In genomic region chr14:14346813-14347100, GRCm38 (mm10) we compare ENCODE assay signal across 8 mouse cellular contexts. TPM values are rescaled to one million over a fixed set of nuclear protein-coding genes. Genes with fewer than 3 reads are reported as not detected.
DNase-seq lines count a peak whose midpoint lies in the region; ATAC-seq and TF ChIP-seq lines count a peak whose summit lies in the region.
"Had no signal": no experiment of that assay in that cellular context is flagged by ENCODE, and none has a peak within 500 bp of the region (broad histone marks: within the 10 kb centered on the region; RNA-seq: fewer than 3 reads in every experiment).

No protein-coding gene starts in this region.

- no peak for TF ChIP-seq CTCF in olfactory bulb, adult 2 months (IDR thresholded peaks at IDR 0.05; ENCODE audit: insufficient read depth, low read depth, low read length)

- peaks cover 29% of the 10 kb centered on the region for H3K9me3 ChIP-seq in neural tube, embryonic 11.5 days (ENCODE audit: control insufficient read depth, low read length)
- H3K9me3 ChIP-seq in forebrain, embryonic 13.5 days (replicated peaks): peaks cover 51% of the 10 kb centered on the region
- peaks cover 43% of the 10 kb centered on the region for H3K9me3 ChIP-seq in limb, embryonic 10.5 days (replicated peaks)

- peak overlapping the region; percentile 55; the same call in 1 of the 2 replicates for H3K9ac ChIP-seq in neural tube, embryonic 11.5 days (ENCODE audit: low read length)
- H3K9ac ChIP-seq in forebrain, embryonic 13.5 days: peak overlapping the region; percentile 61; the same call in 1 of the 2 replicates

- no peaks in the 10 kb centered on the region for H3K27me3 ChIP-seq in neural tube, embryonic 11.5 days (ENCODE audit: control insufficient read depth, insufficient read depth, low read length)
- H3K27me3 ChIP-seq in forebrain, embryonic 13.5 days: no peaks in the 10 kb centered on the region
- H3K27me3 ChIP-seq in limb, embryonic 10.5 days (ENCODE audit: low read depth, poor library complexity, severe bottlenecking): no peaks in the 10 kb centered on the region

- H3K4me3 ChIP-seq in neural tube, embryonic 11.5 days (ENCODE audit: low read depth, low read length): peak overlapping the region; percentile 50
- peak overlapping the region; percentile 55 for H3K4me3 ChIP-seq in forebrain, embryonic 13.5 days
- H3K4me3 ChIP-seq in limb, embryonic 10.5 days: peak overlapping the region; percentile 70
- H3K4me3 ChIP-seq in olfactory bulb, adult 2 months (ENCODE audit: insufficient read depth, low read depth, low read length): peak overlapping the region; percentile 79

- no peak for DNase-seq in neural tube, embryonic 11.5 days (ENCODE audit: low spot score)
- DNase-seq in neural tube, embryonic 10.5 days (ENCODE audit: extremely low spot score, low spot score): no peak
- no peak for DNase-seq in limb, embryonic 10.5 days (ENCODE audit: low spot score)
- DNase-seq in left cerebral cortex, postnatal 36 days (ENCODE audit: low spot score in 2 of 2): no peak

- H3K27ac ChIP-seq in neural tube, embryonic 11.5 days (ENCODE audit: low read depth, low read length): no peak overlapping the region
- no peak overlapping the region for H3K27ac ChIP-seq in forebrain, embryonic 13.5 days
- H3K27ac ChIP-seq in limb, embryonic 10.5 days: peak overlapping the region; percentile 89
- H3K27ac ChIP-seq in olfactory bulb, adult 2 months (ENCODE audit: insufficient read depth, low read depth, low read length): no peak overlapping the region

- H3K4me2 ChIP-seq in neural tube, embryonic 11.5 days (ENCODE audit: low read depth): peak overlapping the region; percentile 70
- peak overlapping the region; percentile 66 for H3K4me2 ChIP-seq in forebrain, embryonic 13.5 days

- ATAC-seq in neural tube, embryonic 11.5 days (ENCODE audit: insufficient read depth, low FRiP score, low TSS enrichment): peak; percentile 1
- peak; percentile 3; the same call in 1 of the 2 replicates for ATAC-seq in forebrain, embryonic 13.5 days
- ATAC-seq in monocyte, adult 5-6 weeks (replicated peaks; ENCODE audit: insufficient number of reproducible peaks, low FRiP score, low TSS enrichment, poor library complexity, severe bottlenecking): no peak

- intact Hi-C loops in left cerebral cortex, postnatal 36 days (cut with DNase I): no loop called here

- 38% methylated on average over 12 of the region's 16 CpGs for WGBS in neural tube, embryonic 11.5 days
- WGBS in forebrain, embryonic 13.5 days: 23% methylated on average over 11 of the region's 16 CpGs
- 28% methylated on average over 16 of the region's 16 CpGs for WGBS in limb, embryonic 10.5 days
- WGBS in olfactory bulb, adult 2 months: 38% methylated on average over 16 of the region's 16 CpGs

- no peaks in the 10 kb centered on the region for H3K36me3 ChIP-seq in neural tube, embryonic 11.5 days (ENCODE audit: control insufficient read depth, insufficient read depth, low read length)
- peaks cover 15% of the 10 kb centered on the region; the same call in 1 of the 2 replicates for H3K36me3 ChIP-seq in forebrain, embryonic 13.5 days (ENCODE audit: poor library complexity, severe bottlenecking)
- H3K36me3 ChIP-seq in limb, embryonic 10.5 days: peaks cover 38% of the 10 kb centered on the region

- TF ChIP-seq POLR2A in olfactory bulb, adult 2 months (IDR thresholded peaks at IDR 0.05; ENCODE audit: insufficient read depth, low read depth, low read length): no peak

- no peaks in the 10 kb centered on the region for H3K4me1 ChIP-seq in neural tube, embryonic 11.5 days (ENCODE audit: control insufficient read depth, insufficient read depth, low read length)
- H3K4me1 ChIP-seq in forebrain, embryonic 13.5 days: no peaks in the 10 kb centered on the region
- H3K4me1 ChIP-seq in limb, embryonic 10.5 days: peaks cover 4% of the 10 kb centered on the region; the same call in 1 of the 2 replicates
- 0 out of 2 replicates have a peak, but pooled peaks cover 4% of the 10 kb centered on the region for H3K4me1 ChIP-seq in olfactory bulb, adult 2 months (ENCODE audit: control insufficient read depth, insufficient read depth, low read length)

RNA-seq across cellular contexts. Expression of gene Il3ra, which starts 0.7 kb away (rescaled TPM):
- polyA plus RNA-seq in neural tube, embryonic 11.5 days (2014; fragmentation: Nextera tagmentation; extraction: Ambion mirVana): 2.4 and 3.1 TPM in 2 replicates
- 1.0 and 1.2 TPM in 2 replicates for polyA plus RNA-seq in forebrain, embryonic 13.5 days (2015; fragmentation: Nextera tagmentation; extraction: Ambion mirVana)
- 2.9 and 4.1 TPM in 2 replicates for polyA plus RNA-seq in limb, embryonic 10.5 days (2016; fragmentation: Nextera tagmentation; extraction: Ambion mirVana)
- polyA plus RNA-seq in olfactory bulb, adult 2 months (2012; ENCODE audit: insufficient read depth, insufficient read length, low replicate concordance, missing spikeins): not detected in 2 replicates
- 2.8 to 16.0 TPM (median 8.4 TPM) in 3 replicates for total RNA-seq in monocyte, adult 5-6 weeks (2017)
- total RNA-seq in left cerebral cortex, postnatal 36 days (2021): 1 to 10 TPM; 3.6 to 3.9 TPM

RNA-seq across cellular contexts. Expression of gene Olfr31, which starts 24.1 kb away (rescaled TPM):
- not detected in 2 replicates for polyA plus RNA-seq in neural tube, embryonic 11.5 days (2014; fragmentation: Nextera tagmentation; extraction: Ambion mirVana)
- not detected in 2 replicates for polyA plus RNA-seq in forebrain, embryonic 13.5 days (2015; fragmentation: Nextera tagmentation; extraction: Ambion mirVana)
- polyA plus RNA-seq in limb, embryonic 10.5 days (2016; fragmentation: Nextera tagmentation; extraction: Ambion mirVana): not detected in 2 replicates
- not detected in 2 replicates for polyA plus RNA-seq in olfactory bulb, adult 2 months (2012; ENCODE audit: insufficient read depth, insufficient read length, low replicate concordance, missing spikeins)
- total RNA-seq in monocyte, adult 5-6 weeks (2017): not detected in 3 replicates
- not detected for total RNA-seq in left cerebral cortex, postnatal 36 days (2021)

RNA-seq across cellular contexts. Expression of gene Olfr721-ps1, which starts 54.3 kb away (rescaled TPM):
- polyA plus RNA-seq in neural tube, embryonic 11.5 days (2014; fragmentation: Nextera tagmentation; extraction: Ambion mirVana): not detected in 2 replicates
- not detected in 2 replicates for polyA plus RNA-seq in forebrain, embryonic 13.5 days (2015; fragmentation: Nextera tagmentation; extraction: Ambion mirVana)
- polyA plus RNA-seq in limb, embryonic 10.5 days (2016; fragmentation: Nextera tagmentation; extraction: Ambion mirVana): not detected in 2 replicates
- polyA plus RNA-seq in olfactory bulb, adult 2 months (2012; ENCODE audit: insufficient read depth, insufficient read length, low replicate concordance, missing spikeins): not detected in 2 replicates
- total RNA-seq in monocyte, adult 5-6 weeks (2017): not detected in 3 replicates
- not detected for total RNA-seq in left cerebral cortex, postnatal 36 days (2021)
- polyA plus RNA-seq: cerebellum, adult 2 months had no signal
